Mouse (Mus musculus) ES-E14 (cell line): ENCODE measurements around the gene Sgms1. TPM values are rescaled to one million over a fixed set of nuclear protein-coding genes. Genes with fewer than 3 reads are reported as not detected.

ENCODE experiments used
- DNase-seq: peaks from one replicate; pipeline ENCODE4 v3.0.0-alpha.2; 2013; ENCODE audit warnings: low read depth, low spot score
- H3K27ac ChIP-seq: 2 replicates; pipeline ENCODE4 v1.5.1; 2012; ENCODE audit warnings: low read depth, mild to moderate bottlenecking, low read length, moderate library complexity, mixed read lengths; ENCODE audit not compliant: poor library complexity, insufficient read depth, severe bottlenecking
- H3K36me3 ChIP-seq: 2 replicates; pipeline ENCODE4 v1.6.1; 2012; ENCODE audit warnings: mild to moderate bottlenecking, low read length, moderate library complexity, mixed read lengths; ENCODE audit not compliant: control insufficient read depth, poor library complexity, insufficient read depth, severe bottlenecking
- H3K4me1 ChIP-seq, 2 experiments: fragments of 150-350 bp in 1 of 2; sonication (generic) in 1 of 2; 2 replicates each; pipeline ENCODE4 v1.6.1; 2012; ENCODE audit warnings: low read length in 2 of 2, mild to moderate bottlenecking in 1 of 2, mixed read lengths in 1 of 2; ENCODE audit not compliant: control insufficient read depth in 2 of 2, insufficient read depth in 2 of 2, poor library complexity in 1 of 2
- H3K4me3 ChIP-seq, 2 experiments: fragments of 150-350 bp in 1 of 2; sonication (generic) in 1 of 2; 2 replicates each; pipeline ENCODE4 v1.5.1; 2012; ENCODE audit warnings: low read length in 2 of 2, low read depth in 1 of 2, mild to moderate bottlenecking in 1 of 2, mixed read lengths in 1 of 2; ENCODE audit not compliant: insufficient read depth in 1 of 2, poor library complexity in 1 of 2, severe bottlenecking in 1 of 2
- H3K9ac ChIP-seq: 2 replicates; pipeline ENCODE4 v1.6.1; 2012; ENCODE audit warnings: low read depth, mild to moderate bottlenecking, low read length, mixed read lengths; ENCODE audit not compliant: poor library complexity, insufficient read depth, severe bottlenecking
- H3K9me3 ChIP-seq: fragments of 150-350 bp; sonication (generic); 2 replicates; pipeline ENCODE4 v1.6.1; 2012; ENCODE audit warnings: low read depth, mild to moderate bottlenecking, low read length; ENCODE audit not compliant: control insufficient read depth, insufficient read depth
- CHD2 ChIP-seq: IDR thresholded peaks from 2 replicates; pipeline ENCODE4 v1.6.1; 2014; ENCODE audit warnings: mild to moderate bottlenecking, low read depth, low read length, inconsistent platforms
- HCFC1 ChIP-seq: IDR thresholded peaks from 2 replicates; pipeline ENCODE4 v1.6.1; 2012; ENCODE audit warnings: low read length, inconsistent platforms, borderline replicate concordance; ENCODE audit not compliant: insufficient read depth
- MAFK ChIP-seq: IDR thresholded peaks from 2 replicates; pipeline ENCODE4 v1.6.1; 2014; ENCODE audit warnings: mild to moderate bottlenecking, low read depth, low read length, inconsistent platforms; ENCODE audit not compliant: insufficient read depth
- ZC3H11A ChIP-seq: IDR thresholded peaks from 2 replicates; pipeline ENCODE4 v1.6.1; 2012; ENCODE audit warnings: low read depth, mild to moderate bottlenecking, inconsistent platforms, low read length, borderline replicate concordance
- ZNF384 ChIP-seq: IDR thresholded peaks from 2 replicates; pipeline ENCODE4 v1.6.1; 2012; ENCODE audit warnings: low read depth, low read length, inconsistent platforms
- in situ Hi-C, 2 experiments: fragments of 600-800 bp; cut with MboI; formaldehyde crosslinking; loops; one replicate each; pipeline ENCODE4 v1.15.1; 2025; ENCODE audit warnings: low sequenced_read_pairs in 2 of 2, inconsistent platforms in 1 of 2; ENCODE audit not compliant: unreplicated experiment in 2 of 2
- total RNA-seq: library from RNA; depleted of rRNA; stranded (reverse); fragments of 300-350 nt; gene quantifications from 2 replicates; pipeline ENCODE4 v1.2.3, GENCODE M21; 2012

The Sgms1 gene
- total RNA-seq, 1 experiment: 42.5 TPM

DNA sequence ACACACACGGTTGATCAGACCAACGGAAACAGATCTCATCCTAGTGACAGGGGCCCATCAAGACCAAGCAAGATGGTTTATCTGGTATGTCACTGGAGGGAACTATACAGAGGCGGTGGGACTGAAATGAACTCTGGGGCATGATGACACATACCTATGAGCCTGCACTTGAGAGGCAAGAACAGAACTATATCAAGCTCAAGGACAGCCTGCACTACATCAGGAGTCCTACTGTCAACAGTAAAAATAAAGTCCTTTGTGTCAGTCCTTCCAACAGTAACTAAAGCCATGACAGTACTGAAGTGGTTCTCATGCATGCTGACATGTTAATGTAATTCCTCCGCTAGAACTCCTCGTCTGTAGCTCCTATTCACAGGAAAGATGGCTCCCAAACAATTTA is 49.3 kb downstream of the Sgms1 start:
- no peak for TF ChIP-seq ZNF384
- TF ChIP-seq ZC3H11A: no peak
- TF ChIP-seq CHD2: no peak
- no peak for TF ChIP-seq MAFK
- TF ChIP-seq HCFC1: no peak
- no peak overlapping the region for H3K27ac ChIP-seq
- no peaks in the 10 kb centered on the region for H3K36me3 ChIP-seq
- no peak for DNase-seq
- peaks cover 9% of the 10 kb centered on the region in 2 experiments for H3K4me1 ChIP-seq
- H3K4me3 ChIP-seq: no peak overlapping the region
- no peaks in the 10 kb centered on the region for H3K9me3 ChIP-seq
- H3K9ac ChIP-seq: no peak overlapping the region
- in situ Hi-C loops: no loop called here

DNA sequence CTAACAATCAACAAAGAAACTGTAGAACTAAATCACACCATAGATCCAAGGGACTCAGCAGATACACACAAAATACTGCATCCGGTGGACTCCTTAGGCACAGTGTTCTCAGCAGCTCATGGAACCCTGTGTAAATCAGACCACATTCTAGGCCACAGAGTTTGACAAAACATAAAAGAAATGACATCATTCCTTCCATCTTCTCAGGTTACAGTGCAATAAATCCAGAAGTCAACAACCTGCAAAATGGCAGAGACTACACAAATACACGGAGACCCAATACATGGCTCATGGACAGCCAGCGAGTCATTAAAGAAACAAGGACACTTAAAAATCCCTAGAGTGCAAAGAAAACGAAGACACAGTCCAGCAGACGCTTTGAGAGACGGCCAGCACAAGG is 51.8 kb downstream of the Sgms1 start:
- no peaks in the 10 kb centered on the region for H3K9me3 ChIP-seq
- H3K9ac ChIP-seq: no peak overlapping the region
- no peaks in the 10 kb centered on the region for H3K36me3 ChIP-seq
- TF ChIP-seq ZNF384 (no peak), CHD2 (no peak), MAFK (no peak), HCFC1 (no peak), ZC3H11A (no peak)
- H3K27ac ChIP-seq: no peak overlapping the region
- DNase-seq: no peak
- H3K4me1 ChIP-seq: peaks cover 3 to 9% of the 10 kb centered on the region in 2 experiments
- in situ Hi-C loops: no loop called here
- no peak overlapping the region for H3K4me3 ChIP-seq

DNA sequence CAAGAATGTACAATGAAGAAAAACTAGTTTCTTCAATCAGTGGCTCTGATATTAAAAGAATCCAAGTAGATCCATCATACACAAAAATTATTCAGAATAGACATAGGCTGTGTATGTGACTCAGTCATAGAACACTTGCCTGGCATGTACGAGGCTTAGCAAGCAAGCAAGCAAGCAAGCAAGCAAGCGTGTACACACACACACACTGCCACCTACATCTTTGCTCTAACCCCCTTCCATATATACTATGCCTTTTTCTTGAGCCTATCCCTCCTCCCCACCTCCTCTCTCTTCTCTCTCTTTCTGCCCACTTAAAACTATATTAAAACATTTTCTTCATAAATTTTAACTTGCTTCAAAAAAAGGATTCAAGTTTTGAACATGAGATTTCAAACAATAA is 54.8 kb downstream of the Sgms1 start:
- Histone ChIP-seq H3K36me3 (no peaks in the 10 kb centered on the region), H3K4me3 (no peak overlapping the region), H3K4me1 (peaks cover 3 to 7% of the 10 kb centered on the region in 2 experiments), H3K9ac (no peak overlapping the region), H3K9me3 (no peaks in the 10 kb centered on the region), H3K27ac (no peak overlapping the region)
- in situ Hi-C loops: no loop called here
- DNase-seq: no peak
- TF ChIP-seq ZC3H11A (no peak), HCFC1 (no peak)

DNA sequence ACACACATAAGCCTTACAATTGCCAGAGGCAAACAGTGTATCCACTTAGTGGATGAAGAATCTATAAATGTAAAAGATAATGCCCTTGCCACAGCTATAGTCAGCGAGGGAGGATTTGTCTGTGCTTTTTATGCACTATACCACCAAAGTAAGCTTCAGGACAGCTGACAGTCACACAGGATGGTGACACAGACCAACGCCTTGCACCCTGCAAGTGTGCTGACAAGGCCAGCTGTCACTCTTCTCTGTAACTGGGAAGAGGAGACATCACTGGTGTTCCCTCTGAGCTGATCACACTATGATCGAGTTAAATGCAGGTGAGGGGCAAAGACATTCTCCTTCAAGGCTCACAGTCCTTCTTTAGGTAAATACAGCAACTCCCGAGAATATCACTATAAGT is 56.0 kb downstream of the Sgms1 start:
- in situ Hi-C loops: no loop called here
- no peak for DNase-seq
- H3K4me3 ChIP-seq: no peak overlapping the region
- peaks cover 3 to 7% of the 10 kb centered on the region in 2 experiments for H3K4me1 ChIP-seq
- TF ChIP-seq HCFC1 (no peak), ZC3H11A (no peak), MAFK (no peak), CHD2 (no peak), ZNF384 (no peak)
- H3K27ac ChIP-seq: no peak overlapping the region
- H3K9ac ChIP-seq: no peak overlapping the region
- no peaks in the 10 kb centered on the region for H3K9me3 ChIP-seq
- no peaks in the 10 kb centered on the region for H3K36me3 ChIP-seq

DNA sequence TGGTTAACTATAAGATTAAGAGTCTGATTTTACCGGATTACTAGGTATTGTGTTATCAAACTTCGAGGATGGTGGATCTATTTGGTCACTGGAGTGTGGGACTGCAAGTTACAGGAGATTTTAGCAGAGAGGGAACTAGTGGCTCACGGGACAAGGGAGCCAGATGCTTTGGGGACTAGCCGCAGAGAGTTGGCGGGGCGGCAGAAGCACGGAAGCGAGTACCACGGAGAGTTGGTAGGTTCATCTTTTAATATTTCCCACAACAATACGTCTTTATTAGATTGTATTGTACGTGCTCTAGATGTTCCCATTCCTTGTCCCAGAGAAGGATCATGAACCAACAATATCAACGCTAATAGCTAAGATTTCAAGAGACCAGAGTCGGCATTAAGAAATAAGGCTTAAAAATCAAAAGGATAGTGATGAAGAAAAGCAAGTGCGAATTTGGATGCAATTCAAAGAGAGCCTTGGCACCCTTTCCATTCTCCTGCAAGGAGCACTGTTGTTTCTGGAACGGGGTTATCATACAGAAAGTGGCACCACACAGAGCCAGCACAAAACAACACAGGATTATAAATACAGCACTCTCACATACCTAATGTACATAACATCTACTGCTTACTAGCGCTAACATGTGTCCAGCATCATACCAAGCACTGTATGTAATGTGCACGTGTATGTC is 56.6 kb downstream of the Sgms1 start:
- in situ Hi-C loops: no loop called here
- H3K4me3 ChIP-seq: no peak overlapping the region
- no peaks in the 10 kb centered on the region for H3K36me3 ChIP-seq
- peaks cover 6 to 10% of the 10 kb centered on the region in 2 experiments for H3K4me1 ChIP-seq
- DNase-seq: no peak
- H3K9ac ChIP-seq: no peak overlapping the region
- TF ChIP-seq CHD2: no peak
- no peak overlapping the region for H3K27ac ChIP-seq
- H3K9me3 ChIP-seq: no peaks in the 10 kb centered on the region
